ENCODE assay signal across 24 mouse cellular contexts in the genomic region with DNA sequence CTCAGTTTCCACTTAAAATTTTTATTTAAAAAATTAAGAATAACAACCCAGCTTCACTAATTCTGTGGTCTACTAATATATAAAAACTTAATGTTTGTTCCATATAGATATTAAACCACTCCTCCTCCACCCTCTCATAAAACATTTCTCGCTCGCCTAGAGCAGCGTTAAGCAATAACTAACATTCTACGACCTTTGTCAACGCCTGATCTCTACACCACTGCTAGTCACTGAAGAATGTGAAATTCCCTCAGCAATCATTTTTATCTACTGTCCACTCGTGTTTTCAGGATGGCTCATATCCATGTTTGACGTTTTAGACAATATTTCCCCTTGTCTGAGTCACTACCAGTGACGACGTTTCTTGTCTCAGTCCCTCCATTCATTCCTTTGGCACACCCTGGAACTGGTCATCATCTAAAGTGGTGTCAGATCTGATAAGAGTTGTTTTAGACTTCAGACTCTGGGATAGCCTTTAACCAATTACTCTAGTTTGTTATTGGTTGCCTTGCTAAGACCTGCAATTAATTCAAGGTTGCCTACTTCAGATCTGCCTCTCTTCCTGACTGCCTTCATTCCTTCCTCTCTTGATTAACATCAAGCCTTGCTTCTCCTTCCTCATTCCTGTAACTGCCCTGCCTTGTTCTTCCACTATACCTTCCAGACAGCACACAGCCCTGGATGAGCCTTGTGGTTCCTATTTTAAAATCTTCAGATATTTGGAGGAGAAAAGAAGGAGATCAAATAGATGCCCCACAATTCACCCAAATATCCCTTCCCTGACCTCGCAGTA. TPM values are rescaled to one million over a fixed set of nuclear protein-coding genes. Genes with fewer than 3 reads are reported as not detected.
DNase-seq lines count a peak whose midpoint lies in the region; ATAC-seq and TF ChIP-seq lines count a peak whose summit lies in the region.
"Had no signal": no experiment of that assay in that cellular context is flagged by ENCODE, and none has a peak within 500 bp of the region (broad histone marks: within the 10 kb centered on the region; RNA-seq: fewer than 3 reads in every experiment).

No protein-coding gene starts in this region.

- TF ChIP-seq RAD21 in MEL (IDR thresholded peaks at IDR 0.05; ENCODE audit: low read depth, low read length), result no peak

- no peak for TF ChIP-seq CTCF in MEL (IDR thresholded peaks at IDR 0.05 in 2 of 3, conservative IDR thresholded peaks at IDR 0.05 in 1 of 3; ENCODE audit: control insufficient read depth in 1 of 3, insufficient read depth in 1 of 3, low read depth in 2 of 3, low read length in 3 of 3, poor library complexity in 1 of 3, severe bottlenecking in 1 of 3)
- no peak for TF ChIP-seq CTCF in stomach, postnatal 0 days (IDR thresholded peaks at IDR 0.05; ENCODE audit: low read depth)

- ATAC-seq in kidney, embryonic 14.5 days (ENCODE audit: low FRiP score, low TSS enrichment), result no peak
- peak; percentile 92 for ATAC-seq in intestine, embryonic 15.5 days
- ATAC-seq in stomach, postnatal 0 days (ENCODE audit: low FRiP score, low TSS enrichment), result peak; percentile 83
- ATAC-seq in erythroblast, adult 5-6 weeks (replicated peaks; ENCODE audit: low FRiP score, poor library complexity, severe bottlenecking), result no peak
- ATAC-seq: forebrain, embryonic 13.5 days; liver, postnatal 0 days had no signal

- no peaks in the 10 kb centered on the region for H3K36me3 ChIP-seq in kidney, embryonic 14.5 days (ENCODE audit: control insufficient read depth, insufficient read depth, low read length)
- H3K36me3 ChIP-seq in MEL (ENCODE audit: control insufficient read depth in 1 of 2, insufficient read depth in 2 of 2, low read length in 2 of 2), result peaks cover 0 to 15% of the 10 kb centered on the region in 2 experiments; a peak in 2 of 4 replicates
- no peaks in the 10 kb centered on the region for H3K36me3 ChIP-seq in intestine, embryonic 15.5 days
- H3K36me3 ChIP-seq in stomach, postnatal 0 days (ENCODE audit: control insufficient read depth, insufficient read depth, low read length), result no peaks in the 10 kb centered on the region
- H3K36me3 ChIP-seq: embryonic facial prominence, embryonic 13.5 days; heart, embryonic 13.5 days; hindbrain, embryonic 13.5 days; limb, embryonic 12.5 days; neural tube, embryonic 15.5 days had no signal

- H3K4me1 ChIP-seq in kidney, embryonic 14.5 days (ENCODE audit: control insufficient read depth, insufficient read depth, low read length), result no peaks in the 10 kb centered on the region
- peaks cover 8 to 13% of the 10 kb centered on the region in 2 experiments for H3K4me1 ChIP-seq in MEL (ENCODE audit: control insufficient read depth in 1 of 2, insufficient read depth in 2 of 2, low read length in 2 of 2)
- no peaks in the 10 kb centered on the region for H3K4me1 ChIP-seq in intestine, embryonic 15.5 days (replicated peaks)
- no peaks in the 10 kb centered on the region for H3K4me1 ChIP-seq in stomach, postnatal 0 days (replicated peaks; ENCODE audit: control insufficient read depth, insufficient read depth)
- H3K4me1 ChIP-seq: embryonic facial prominence, embryonic 13.5 days; forebrain, embryonic 13.5 days; hindbrain, embryonic 13.5 days; limb, embryonic 12.5 days; neural tube, embryonic 15.5 days had no signal

- no peak for TF ChIP-seq POLR2A in MEL (IDR thresholded peaks at IDR 0.05; ENCODE audit: control insufficient read depth in 1 of 2, insufficient read depth in 1 of 2, low read depth in 1 of 2, low read length in 2 of 2, poor library complexity in 1 of 2)

- no peak for TF ChIP-seq EP300 in MEL (IDR thresholded peaks at IDR 0.05; ENCODE audit: low read depth in 1 of 2, low read length in 2 of 2)
- TF ChIP-seq EP300 in stomach, postnatal 0 days (optimal IDR thresholded peaks at IDR 0.05), result no peak

- H3K9ac ChIP-seq in kidney, embryonic 14.5 days (ENCODE audit: low read depth, low read length), result no peak overlapping the region
- H3K9ac ChIP-seq in MEL (ENCODE audit: control insufficient read depth, low read depth, low read length, poor library complexity, severe bottlenecking), result no peak overlapping the region; the same call in 1 of the 2 replicates
- H3K9ac ChIP-seq in intestine, embryonic 15.5 days, result no peak overlapping the region
- no peak overlapping the region for H3K9ac ChIP-seq in stomach, postnatal 0 days (ENCODE audit: low read length)
- H3K9ac ChIP-seq: embryonic facial prominence, embryonic 13.5 days; forebrain, embryonic 13.5 days; heart, embryonic 13.5 days; hindbrain, embryonic 13.5 days; limb, embryonic 12.5 days; liver, postnatal 0 days; neural tube, embryonic 15.5 days had no signal

- peak; percentile 22 for DNase-seq in kidney, adult 9 months
- DNase-seq in MEL (ENCODE audit: low read depth, low spot score), result no peak
- no peak for DNase-seq in stomach, postnatal 0 days (ENCODE audit: low spot score)
- DNase-seq in cerebellum, postnatal 4 days (ENCODE audit: low spot score in 2 of 2), result no peak
- DNase-seq: cerebellum, adult 18-20 months; cerebellum, postnatal 14 days; embryo, embryonic 11 days; gastrocnemius, adult 2 months; heart, adult 18-20 months; heart, postnatal 14 days; kidney, postnatal 10 days; liver, postnatal 0 days; lung, postnatal 14 days had no signal

- H3K27ac ChIP-seq in kidney, embryonic 14.5 days (ENCODE audit: low read depth, low read length), result no peak overlapping the region
- peak overlapping the region; percentile 78; the same call in 1 of the 2 replicates for H3K27ac ChIP-seq in MEL (ENCODE audit: control insufficient read depth, low read depth, low read length)
- no peak overlapping the region for H3K27ac ChIP-seq in intestine, embryonic 15.5 days
- no peak overlapping the region for H3K27ac ChIP-seq in stomach, postnatal 0 days (replicated peaks)
- H3K27ac ChIP-seq: embryonic facial prominence, embryonic 13.5 days; forebrain, embryonic 13.5 days; gastrocnemius, adult 2 months; heart, embryonic 13.5 days; hindbrain, embryonic 13.5 days; limb, embryonic 12.5 days; neural tube, embryonic 15.5 days had no signal

- no peak overlapping the region for H3K4me3 ChIP-seq in kidney, embryonic 14.5 days (ENCODE audit: low read length)
- no peak overlapping the region for H3K4me3 ChIP-seq in MEL (ENCODE audit: control insufficient read depth in 1 of 2, insufficient read depth in 1 of 2, low read depth in 2 of 2, low read length in 2 of 2)
- no peak overlapping the region for H3K4me3 ChIP-seq in intestine, embryonic 15.5 days (replicated peaks)
- H3K4me3 ChIP-seq in stomach, postnatal 0 days (ENCODE audit: low read depth, low read length), result no peak overlapping the region
- H3K4me3 ChIP-seq: embryonic facial prominence, embryonic 13.5 days; forebrain, embryonic 13.5 days; gastrocnemius, adult 2 months; heart, embryonic 13.5 days; hindbrain, embryonic 13.5 days; limb, embryonic 12.5 days; neural tube, embryonic 15.5 days had no signal

- no peaks in the 10 kb centered on the region for H3K9me3 ChIP-seq in kidney, embryonic 14.5 days (ENCODE audit: control insufficient read depth, low read length)
- no peaks in the 10 kb centered on the region for H3K9me3 ChIP-seq in MEL (replicated peaks; ENCODE audit: insufficient read depth, low read length)
- H3K9me3 ChIP-seq in intestine, embryonic 15.5 days, result no peaks in the 10 kb centered on the region
- no peaks in the 10 kb centered on the region for H3K9me3 ChIP-seq in stomach, postnatal 0 days (ENCODE audit: control insufficient read depth, low read length)
- H3K9me3 ChIP-seq: embryonic facial prominence, embryonic 13.5 days; forebrain, embryonic 13.5 days; hindbrain, embryonic 13.5 days; limb, embryonic 12.5 days; neural tube, embryonic 15.5 days had no signal

- 56% methylated on average over 10 of the region's 10 CpGs for WGBS in kidney, embryonic 14.5 days
- 42% methylated on average over 10 of the region's 10 CpGs for WGBS in intestine, embryonic 15.5 days
- 53% methylated on average over 10 of the region's 10 CpGs for WGBS in stomach, postnatal 0 days

- no peak overlapping the region for H3K4me2 ChIP-seq in kidney, embryonic 14.5 days (replicated peaks; ENCODE audit: low read depth, low read length)
- 0 out of 2 replicates have a peak overlapping the region, but pooled peaks have one; percentile 11 for H3K4me2 ChIP-seq in intestine, embryonic 15.5 days (replicated peaks)
- H3K4me2 ChIP-seq in stomach, postnatal 0 days (replicated peaks; ENCODE audit: low read depth), result no peak overlapping the region
- H3K4me2 ChIP-seq: embryonic facial prominence, embryonic 13.5 days; forebrain, embryonic 13.5 days; heart, embryonic 13.5 days; hindbrain, embryonic 13.5 days; limb, embryonic 12.5 days; liver, embryonic 11.5 days; midbrain, embryonic 11.5 days; neural tube, embryonic 15.5 days had no signal

- H3K27me3 ChIP-seq in kidney, embryonic 14.5 days (ENCODE audit: control insufficient read depth, insufficient read depth, low read length), result no peaks in the 10 kb centered on the region
- H3K27me3 ChIP-seq in MEL (ENCODE audit: control insufficient read depth in 1 of 2, insufficient read depth in 2 of 2, low read length in 2 of 2), result no peaks in the 10 kb centered on the region
- H3K27me3 ChIP-seq in intestine, embryonic 15.5 days (replicated peaks), result no peaks in the 10 kb centered on the region
- H3K27me3 ChIP-seq in stomach, postnatal 0 days (ENCODE audit: control insufficient read depth, insufficient read depth, low read length), result no peaks in the 10 kb centered on the region
- H3K27me3 ChIP-seq: embryonic facial prominence, embryonic 13.5 days; forebrain, embryonic 13.5 days; heart, embryonic 13.5 days; hindbrain, embryonic 13.5 days; limb, embryonic 12.5 days; neural tube, embryonic 15.5 days had no signal

- no peaks in the 10 kb centered on the region for H3K79me2 ChIP-seq in MEL (ENCODE audit: control insufficient read depth, insufficient read depth, low read length, poor library complexity)

TF ChIP-seq in MEL, 35 proteins besides CTCF, POLR2A, EP300 and RAD21:
- TF ChIP-seq CHD2 (IDR thresholded peaks at IDR 0.05; ENCODE audit: low read length) (no peak), ELF1 (IDR thresholded peaks at IDR 0.05; ENCODE audit: low read depth, low read length) (peak; percentile 43; the same call in 1 of the 2 replicates)
TF ChIP-seq in MEL: peak in this region for 1.

RNA-seq across cellular contexts. Expression of gene Cd55, which starts 23.5 kb away (rescaled TPM):
- polyA plus RNA-seq in kidney, embryonic 14.5 days (2014; fragmentation: Nextera tagmentation; extraction: Ambion mirVana), result 12.8 and 13.0 TPM in 2 replicates
- 18.3 and 20.2 TPM in 2 replicates for total RNA-seq in MEL (2012; rRNA removed)
- 10 to 100 TPM in 1 of 2 experiments, not detected in 1; 12.8 TPM for polyA plus RNA-seq in MEL (2012; ENCODE audit: insufficient read depth in 1 of 2, insufficient read length in 2 of 2, low read depth in 1 of 2, low replicate concordance in 2 of 2, missing spikeins in 1 of 2)
- polyA plus RNA-seq in intestine, embryonic 15.5 days (2015; fragmentation: Nextera tagmentation; extraction: Ambion mirVana), result 19.8 and 20.0 TPM in 2 replicates
- 39.9 and 44.6 TPM in 2 replicates for polyA plus RNA-seq in stomach, postnatal 0 days (2015; fragmentation: Nextera tagmentation; extraction: Ambion mirVana)
- 51.5 and 52.9 TPM in 2 replicates for total RNA-seq in erythroblast, adult 5-6 weeks (2015; ENCODE audit: low replicate concordance)
- 28.6 and 29.1 TPM in 2 replicates for total RNA-seq in erythroblast, adult 5-6 weeks (2017; ENCODE audit: low replicate concordance)

Comparison
In these comparisons a context has a peak if more than half of its experiments do, and no peak if none do; other contexts are left out.
1. ATAC-seq: peak in intestine, embryonic 15.5 days (single experiment) and stomach, postnatal 0 days (single experiment); none in kidney, embryonic 14.5 days (single experiment) and erythroblast, adult 5-6 weeks (single experiment).